Comparison of ENCODE assay signal across 32 mouse cellular contexts in genomic region chr11:81192155-81192554, GRCm38 (mm10).
"Had no signal": no experiment of that assay in that cellular context is flagged by ENCODE, and none has a peak within 500 bp of the region (broad histone marks: within the 10 kb centered on the region; RNA-seq: fewer than 3 reads in every experiment).

No protein-coding gene starts in this region.

- H3K27ac ChIP-seq: heart, embryonic 15.5 days; hindbrain, embryonic 10.5 days; hindbrain, embryonic 12.5 days; hindbrain, embryonic 13.5 days; hindbrain, embryonic 14.5 days; hindbrain, embryonic 15.5 days; hindbrain, postnatal 0 days; intestine, embryonic 15.5 days; kidney, embryonic 15.5 days; kidney, postnatal 0 days; layer of hippocampus, adult 2 months; left cerebral cortex, adult 2 months had no signal

- H3K4me1 ChIP-seq: heart, embryonic 15.5 days; hindbrain, embryonic 10.5 days; hindbrain, embryonic 12.5 days; hindbrain, embryonic 13.5 days; hindbrain, embryonic 15.5 days; intestine, embryonic 15.5 days; kidney, embryonic 15.5 days had no signal

- H3K4me3 ChIP-seq: heart, embryonic 15.5 days; hindbrain, embryonic 10.5 days; hindbrain, embryonic 12.5 days; hindbrain, embryonic 13.5 days; hindbrain, embryonic 15.5 days; intestine, embryonic 15.5 days; kidney, embryonic 15.5 days; layer of hippocampus, adult 2 months; left cerebral cortex, adult 2 months had no signal

- H3K9me3 ChIP-seq: heart, embryonic 15.5 days; hindbrain, embryonic 10.5 days; hindbrain, embryonic 12.5 days; hindbrain, embryonic 13.5 days; hindbrain, embryonic 15.5 days; intestine, embryonic 15.5 days; kidney, embryonic 15.5 days had no signal

- ATAC-seq: hindbrain, embryonic 16.5 days; hindbrain, postnatal 0 days; inflammation-experienced regulatory T-cells, adult 6 months; intestine, embryonic 15.5 days; intestine, embryonic 16.5 days; intestine, postnatal 0 days had no signal

- H3K9ac ChIP-seq: heart, embryonic 15.5 days; hindbrain, embryonic 12.5 days; hindbrain, embryonic 13.5 days; hindbrain, embryonic 14.5 days; hindbrain, embryonic 15.5 days; intestine, embryonic 15.5 days; kidney, embryonic 15.5 days had no signal

- DNase-seq: heart, postnatal 10 days; heart, postnatal 14 days; heart, postnatal 36 days; heart, postnatal 4 days; kidney, adult 11 months; kidney, adult 18-20 months; kidney, adult 2 months; kidney, adult 8-10 months; kidney, adult 9 months; kidney, postnatal 10 days; kidney, postnatal 14 days; kidney, postnatal 25 days; kidney, postnatal 36 days; kidney, postnatal 4 days; layer of hippocampus, adult 9-11 months; layer of hippocampus, postnatal 36 days had no signal

- H3K27me3 ChIP-seq: heart, embryonic 15.5 days; hindbrain, embryonic 12.5 days; hindbrain, embryonic 13.5 days; hindbrain, embryonic 15.5 days; intestine, embryonic 15.5 days; kidney, embryonic 15.5 days had no signal

- H3K4me2 ChIP-seq: heart, embryonic 15.5 days; hindbrain, embryonic 12.5 days; hindbrain, embryonic 13.5 days; hindbrain, embryonic 14.5 days; hindbrain, embryonic 15.5 days; intestine, embryonic 15.5 days; kidney, embryonic 15.5 days had no signal

- H3K36me3 ChIP-seq: heart, embryonic 15.5 days; hindbrain, embryonic 10.5 days; hindbrain, embryonic 12.5 days; hindbrain, embryonic 13.5 days; hindbrain, embryonic 15.5 days; intestine, embryonic 15.5 days; kidney, embryonic 15.5 days had no signal
